ENCODE assay signal across 8 mouse cellular contexts in the genomic region with DNA sequence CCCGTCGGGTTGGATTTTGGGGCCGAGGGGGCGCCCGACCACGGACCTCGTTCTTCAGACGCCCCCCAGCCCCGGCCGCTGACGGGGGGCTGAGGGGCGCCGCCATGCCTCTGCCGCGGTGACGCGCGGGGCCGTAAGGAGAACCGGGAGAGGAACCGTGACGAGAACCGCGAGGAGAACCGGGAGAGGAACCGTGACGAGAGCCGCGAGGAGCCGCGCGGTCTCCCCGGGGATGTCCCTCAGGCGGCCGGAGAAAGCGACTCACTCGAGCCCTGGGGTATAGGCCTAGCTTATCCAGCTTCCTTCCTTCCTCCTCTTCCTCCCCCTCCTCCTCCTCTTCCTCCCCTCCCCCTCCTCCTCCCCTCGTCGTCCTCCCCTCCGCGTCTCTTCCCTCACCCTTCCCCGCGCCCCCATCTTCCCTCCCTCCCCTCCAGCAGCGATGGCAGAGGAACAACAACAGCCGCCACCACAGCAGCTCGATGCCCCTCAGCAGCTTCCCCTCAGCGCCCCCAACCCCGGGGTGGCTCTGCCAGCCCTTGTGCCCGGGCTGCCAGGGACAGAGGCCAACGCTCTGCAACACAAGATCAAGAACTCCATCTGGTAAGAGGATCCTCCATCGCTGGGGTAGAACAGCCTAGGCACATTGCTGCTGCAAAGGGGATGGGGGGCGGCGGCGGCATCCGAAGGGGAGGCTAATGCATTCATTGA. TPM values are rescaled to one million over a fixed set of nuclear protein-coding genes. Genes with fewer than 3 reads are reported as not detected.
A peak's percentile ranks its signal among the peaks of the same experiment; 100 is the strongest.
DNase-seq lines count a peak whose midpoint lies in the region; ATAC-seq and TF ChIP-seq lines count a peak whose summit lies in the region.

No protein-coding gene starts in this region.

- peak overlapping the region; percentile 98 for H3K9ac ChIP-seq in heart, embryonic 12.5 days
- peak overlapping the region; percentile 98 for H3K9ac ChIP-seq in liver, embryonic 13.5 days
- H3K9ac ChIP-seq in stomach, embryonic 14.5 days (replicated peaks; ENCODE audit: low read depth, low read length) = peak overlapping the region; percentile 96

- no peaks in the 10 kb centered on the region for H3K9me3 ChIP-seq in erythroblast, embryonic 14.5 days (ENCODE audit: control insufficient read depth, low read length)
- no peaks in the 10 kb centered on the region for H3K9me3 ChIP-seq in heart, embryonic 12.5 days (replicated peaks)
- no peaks in the 10 kb centered on the region for H3K9me3 ChIP-seq in liver, embryonic 13.5 days (replicated peaks)
- H3K9me3 ChIP-seq in stomach, embryonic 14.5 days (ENCODE audit: control insufficient read depth, low read depth, low read length) = no peaks in the 10 kb centered on the region

- TF ChIP-seq POLR2A in brain, embryonic 14.5 days (IDR thresholded peaks at IDR 0.05; ENCODE audit: borderline replicate concordance, extremely low read depth, insufficient read depth, insufficient read length, poor library complexity, severe bottlenecking) = no peak

- H3K27me3 ChIP-seq in erythroblast, embryonic 14.5 days (ENCODE audit: control insufficient read depth) = no peaks in the 10 kb centered on the region
- H3K27me3 ChIP-seq in heart, embryonic 12.5 days (replicated peaks) = no peaks in the 10 kb centered on the region
- no peaks in the 10 kb centered on the region for H3K27me3 ChIP-seq in liver, embryonic 13.5 days
- no peaks in the 10 kb centered on the region for H3K27me3 ChIP-seq in stomach, embryonic 14.5 days (ENCODE audit: control insufficient read depth, insufficient read depth, low read length)

- peak overlapping the region; percentile 92 for H3K4me2 ChIP-seq in heart, embryonic 12.5 days
- peak overlapping the region; percentile 95 for H3K4me2 ChIP-seq in liver, embryonic 13.5 days
- H3K4me2 ChIP-seq in stomach, embryonic 14.5 days (replicated peaks; ENCODE audit: low read depth, low read length) = peak overlapping the region; percentile 62

- DNase-seq in CD4-positive helper T cell, adult 2 months (ENCODE audit: low read depth, low spot score) = peak; percentile 71
- DNase-seq in brain, embryonic 14.5 days (ENCODE audit: low read depth) = peak; percentile 91
- peak; percentile 70 for DNase-seq in kidney, postnatal 10 days
- DNase-seq in liver, embryonic 13.5 days = peak; percentile 28
- peak; percentile 24 to 38 for DNase-seq in natural killer cell, adult 2 months (ENCODE audit: low spot score in 2 of 2)

- TF ChIP-seq CTCF in brain, embryonic 14.5 days (IDR thresholded peaks at IDR 0.05; ENCODE audit: borderline replicate concordance, extremely low read depth, insufficient read depth, insufficient read length) = no peak

- peak overlapping the region; percentile 99 for H3K27ac ChIP-seq in heart, embryonic 12.5 days (ENCODE audit: poor library complexity, severe bottlenecking)
- peak overlapping the region; percentile 91 for H3K27ac ChIP-seq in liver, embryonic 13.5 days
- H3K27ac ChIP-seq in stomach, embryonic 14.5 days (ENCODE audit: low read length) = peak overlapping the region; percentile 99

- WGBS in heart, embryonic 12.5 days = under 1% methylated on average over 38 of the region's 55 CpGs
- WGBS in liver, embryonic 13.5 days (ENCODE audit: insufficient replicate concordance) = 2% methylated on average over 50 of the region's 55 CpGs
- under 1% methylated on average over 48 of the region's 55 CpGs for WGBS in stomach, embryonic 14.5 days

- ATAC-seq in heart, embryonic 12.5 days (ENCODE audit: insufficient number of reproducible peaks, low FRiP score) = peak; percentile 65
- peak; percentile 67 for ATAC-seq in liver, embryonic 13.5 days (ENCODE audit: low read depth)
- ATAC-seq in stomach, embryonic 14.5 days (ENCODE audit: insufficient number of reproducible peaks, insufficient read depth, low FRiP score, low read depth) = peak; percentile 44

- peak overlapping the region; percentile 93 for H3K4me3 ChIP-seq in erythroblast, embryonic 14.5 days (replicated peaks)
- peak overlapping the region; percentile 91 for H3K4me3 ChIP-seq in heart, embryonic 12.5 days
- H3K4me3 ChIP-seq in liver, embryonic 13.5 days (replicated peaks) = peak overlapping the region; percentile 96
- peak overlapping the region; percentile 95 for H3K4me3 ChIP-seq in stomach, embryonic 14.5 days (ENCODE audit: low read depth, low read length)

- no peaks in the 10 kb centered on the region for H3K36me3 ChIP-seq in erythroblast, embryonic 14.5 days (ENCODE audit: control insufficient read depth)
- no peaks in the 10 kb centered on the region for H3K36me3 ChIP-seq in heart, embryonic 12.5 days
- H3K36me3 ChIP-seq in liver, embryonic 13.5 days = no peaks in the 10 kb centered on the region
- H3K36me3 ChIP-seq in stomach, embryonic 14.5 days (ENCODE audit: control insufficient read depth, insufficient read depth, low read length) = no peaks in the 10 kb centered on the region

- H3K4me1 ChIP-seq in erythroblast, embryonic 14.5 days (ENCODE audit: control insufficient read depth) = peaks cover 28% of the 10 kb centered on the region
- H3K4me1 ChIP-seq in heart, embryonic 12.5 days (replicated peaks) = peaks cover 9% of the 10 kb centered on the region
- H3K4me1 ChIP-seq in liver, embryonic 13.5 days (replicated peaks) = peaks cover 26% of the 10 kb centered on the region
- peaks cover 9% of the 10 kb centered on the region for H3K4me1 ChIP-seq in stomach, embryonic 14.5 days (ENCODE audit: control insufficient read depth, insufficient read depth, low read length)

RNA-seq across cellular contexts. Expression of gene Rfx7, which starts 0.5 kb away (rescaled TPM):
- 23.3 and 36.9 TPM in 2 replicates for polyA plus RNA-seq in brain, embryonic 14.5 days (2012; rRNA removed)
- polyA plus RNA-seq in erythroblast, embryonic 14.5 days (2012) = 0.05 and 0.07 TPM in 2 replicates
- polyA plus RNA-seq in heart, embryonic 12.5 days (2016; fragmentation: Nextera tagmentation; extraction: Ambion mirVana) = 10.8 and 13.0 TPM in 2 replicates
- polyA plus RNA-seq in liver, embryonic 13.5 days (2015; fragmentation: Nextera tagmentation; extraction: Ambion mirVana) = 2.6 and 3.3 TPM in 2 replicates
- 21.1 and 21.7 TPM in 2 replicates for polyA plus RNA-seq in stomach, embryonic 14.5 days (2014; fragmentation: Nextera tagmentation; extraction: Ambion mirVana)

RNA-seq across cellular contexts. Expression of gene Tex9, which starts 40.5 kb away (rescaled TPM):
- polyA plus RNA-seq in brain, embryonic 14.5 days (2012; rRNA removed) = 31.0 and 33.1 TPM in 2 replicates
- 0.08 and 0.13 TPM in 2 replicates for polyA plus RNA-seq in erythroblast, embryonic 14.5 days (2012)
- polyA plus RNA-seq in heart, embryonic 12.5 days (2016; fragmentation: Nextera tagmentation; extraction: Ambion mirVana) = 18.8 and 19.3 TPM in 2 replicates
- 6.2 and 8.1 TPM in 2 replicates for polyA plus RNA-seq in liver, embryonic 13.5 days (2015; fragmentation: Nextera tagmentation; extraction: Ambion mirVana)
- 30.6 and 36.2 TPM in 2 replicates for polyA plus RNA-seq in stomach, embryonic 14.5 days (2014; fragmentation: Nextera tagmentation; extraction: Ambion mirVana)

Comparison
In these comparisons a context has a peak if more than half of its experiments do, and no peak if none do; other contexts are left out.
1. Peak in every context shown above with its lines: DNase-seq, ATAC-seq, H3K4me3 ChIP-seq and H3K27ac ChIP-seq.
2. DNase-seq: peak in every context shown above with its lines; median percentile 91 in brain, embryonic 14.5 days; 71 in CD4-positive helper T cell, adult 2 months; 70 in kidney, postnatal 10 days; 31 in natural killer cell, adult 2 months; 28 in liver, embryonic 13.5 days.